Mouse (Mus musculus) bone marrow, adult 2 months (tissue): Measurements from ENCODE around the gene 2700049A03Rik.

ENCODE experiments used
- CTCF ChIP-seq: fragments of 200-500 bp; IDR thresholded peaks from 2 replicates; pipeline ENCODE4 v1.5.1; 2011; ENCODE audit warnings: low read length, control low read depth; ENCODE audit not compliant: control insufficient read depth, insufficient read depth
- POLR2A ChIP-seq: fragments of 200-500 bp; IDR thresholded peaks from 2 replicates; pipeline ENCODE4 v1.6.1; 2011; ENCODE audit warnings: low read depth, mild to moderate bottlenecking, control low read depth, low read length, borderline replicate concordance; ENCODE audit not compliant: control insufficient read depth

DNA sequence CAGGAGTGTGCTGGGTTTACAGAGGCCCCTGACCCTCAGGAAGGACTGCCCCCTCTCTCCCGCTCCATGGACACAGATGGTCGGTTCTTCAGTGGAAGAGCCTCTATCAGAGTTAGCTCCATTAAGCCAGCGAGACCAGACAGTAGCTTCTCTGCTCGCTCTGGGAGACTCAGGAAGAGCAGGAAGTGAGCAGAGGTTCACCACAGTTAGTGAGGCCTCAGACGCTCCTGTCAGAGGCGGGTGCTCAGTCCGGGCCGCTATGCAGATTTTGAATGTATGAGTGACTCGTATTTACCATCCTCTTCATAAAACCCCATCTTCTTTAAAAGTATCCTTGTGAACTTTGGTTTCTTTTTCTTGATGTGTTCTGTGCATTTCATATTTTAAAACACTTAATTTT, 94.9 kb downstream of the 2700049A03Rik start:
- TF ChIP-seq POLR2A = no peak
- TF ChIP-seq CTCF = no peak
